Mouse (Mus musculus): ENCODE measurements around the gene Farp1.

Farp1 gene

DNA sequence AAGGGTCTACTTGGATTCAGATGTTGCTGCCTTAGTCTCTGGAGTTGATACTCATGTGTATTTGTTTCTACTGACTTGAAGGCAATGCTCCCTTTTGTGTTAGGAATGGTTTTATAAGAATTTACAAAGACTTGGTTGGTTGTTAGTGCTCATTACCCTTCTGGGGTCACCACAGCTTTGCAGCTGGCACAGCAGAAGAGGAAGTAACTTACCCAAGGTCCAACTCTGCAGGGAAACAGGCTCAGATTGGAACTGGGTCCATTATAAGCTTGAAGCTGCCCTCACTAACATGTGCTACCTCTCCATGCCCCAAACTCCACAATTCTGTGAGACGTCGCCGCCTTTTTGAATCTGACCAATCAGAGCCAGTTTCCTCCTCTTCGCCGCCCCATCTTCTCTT lies 22.8 kb downstream of the Farp1 start:
- no peak for DNase-seq (ENCODE audit: low read depth, low spot score)

DNA sequence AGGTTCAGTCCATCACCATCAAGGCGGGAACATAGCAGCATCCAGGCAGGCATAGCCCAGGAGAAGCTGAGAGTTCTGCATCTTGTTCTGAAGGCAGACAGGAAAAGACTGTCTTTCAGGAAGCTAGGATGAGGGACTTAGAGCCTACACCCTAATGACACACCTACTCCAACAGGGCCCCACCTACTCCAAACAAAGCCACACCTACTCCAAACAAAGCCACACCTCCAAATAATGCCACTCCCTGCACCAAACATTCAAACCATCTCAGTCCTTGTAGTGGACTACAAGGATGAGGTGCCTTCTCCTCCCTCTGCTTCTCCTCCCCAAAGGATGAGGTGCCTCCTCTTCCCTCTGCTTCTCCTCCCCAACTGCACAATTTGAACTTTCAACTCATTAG lies 23.5 kb downstream of the Farp1 start:
- no peak for DNase-seq (ENCODE audit: low read depth, low spot score)

DNA sequence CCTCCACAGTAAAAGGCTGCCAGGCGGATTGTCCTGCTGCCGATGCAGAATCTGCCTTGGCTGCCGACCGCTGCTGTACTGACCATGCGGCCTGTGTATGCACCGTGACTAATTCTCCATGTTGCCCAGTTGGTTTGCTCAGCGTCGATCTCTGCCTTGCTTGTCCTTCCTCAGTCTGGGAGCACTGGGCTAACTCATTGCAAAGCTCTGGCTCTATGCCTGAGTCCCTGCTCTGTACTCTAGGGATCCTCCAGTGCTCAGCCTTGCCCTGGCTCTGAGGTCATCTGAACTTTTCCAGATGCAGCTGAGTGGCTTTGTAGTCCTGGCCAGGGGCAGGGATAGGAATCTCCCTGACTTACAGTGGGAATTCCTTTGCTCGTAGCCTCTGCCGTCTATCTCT lies 24.3 kb downstream of the Farp1 start:
- no peak for DNase-seq (ENCODE audit: low read depth, low spot score)

DNA sequence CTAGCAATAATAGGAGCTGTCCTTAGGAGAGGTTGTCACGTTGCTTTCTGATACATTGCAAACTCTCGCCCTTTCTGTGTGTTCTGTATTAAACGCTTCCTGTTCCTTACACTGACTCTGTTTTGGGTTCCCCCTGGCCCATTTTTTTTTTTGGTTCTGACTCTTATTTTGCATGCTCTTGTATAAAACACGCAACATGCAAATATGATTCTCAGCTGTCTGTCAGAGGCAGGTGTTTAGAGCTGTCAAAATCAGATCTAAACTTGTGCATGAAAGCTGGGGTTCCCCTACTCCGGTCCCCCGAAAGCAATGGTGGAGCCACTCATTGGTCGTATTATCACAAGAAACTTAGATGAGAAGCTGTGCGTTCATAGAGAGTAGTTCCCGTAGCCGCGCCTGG lies 25.5 kb downstream of the Farp1 start:
- no peak for DNase-seq (ENCODE audit: low read depth, low spot score)

DNA sequence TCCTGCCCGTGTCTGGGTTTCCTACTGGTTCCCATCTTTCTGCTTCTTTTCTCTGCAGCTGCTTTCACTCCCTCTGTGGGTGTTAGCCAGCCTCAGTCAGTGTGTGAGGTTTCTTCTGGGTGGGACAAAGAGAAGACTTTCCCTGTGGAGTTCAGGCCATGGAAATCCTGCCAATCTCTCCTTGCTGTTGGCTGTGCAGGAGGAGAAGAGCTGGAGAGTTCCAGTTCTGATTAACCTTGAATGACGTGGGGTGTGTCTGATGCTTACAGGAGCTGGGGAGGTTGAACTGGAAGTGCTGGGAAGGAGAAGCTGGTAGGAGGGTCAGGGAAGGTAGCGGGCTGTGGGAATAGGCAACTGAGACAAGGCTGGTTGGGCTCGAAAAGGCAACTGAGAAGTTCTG lies 26.7 kb downstream of the Farp1 start:
- DNase-seq (ENCODE audit: low read depth, low spot score), result no peak

DNA sequence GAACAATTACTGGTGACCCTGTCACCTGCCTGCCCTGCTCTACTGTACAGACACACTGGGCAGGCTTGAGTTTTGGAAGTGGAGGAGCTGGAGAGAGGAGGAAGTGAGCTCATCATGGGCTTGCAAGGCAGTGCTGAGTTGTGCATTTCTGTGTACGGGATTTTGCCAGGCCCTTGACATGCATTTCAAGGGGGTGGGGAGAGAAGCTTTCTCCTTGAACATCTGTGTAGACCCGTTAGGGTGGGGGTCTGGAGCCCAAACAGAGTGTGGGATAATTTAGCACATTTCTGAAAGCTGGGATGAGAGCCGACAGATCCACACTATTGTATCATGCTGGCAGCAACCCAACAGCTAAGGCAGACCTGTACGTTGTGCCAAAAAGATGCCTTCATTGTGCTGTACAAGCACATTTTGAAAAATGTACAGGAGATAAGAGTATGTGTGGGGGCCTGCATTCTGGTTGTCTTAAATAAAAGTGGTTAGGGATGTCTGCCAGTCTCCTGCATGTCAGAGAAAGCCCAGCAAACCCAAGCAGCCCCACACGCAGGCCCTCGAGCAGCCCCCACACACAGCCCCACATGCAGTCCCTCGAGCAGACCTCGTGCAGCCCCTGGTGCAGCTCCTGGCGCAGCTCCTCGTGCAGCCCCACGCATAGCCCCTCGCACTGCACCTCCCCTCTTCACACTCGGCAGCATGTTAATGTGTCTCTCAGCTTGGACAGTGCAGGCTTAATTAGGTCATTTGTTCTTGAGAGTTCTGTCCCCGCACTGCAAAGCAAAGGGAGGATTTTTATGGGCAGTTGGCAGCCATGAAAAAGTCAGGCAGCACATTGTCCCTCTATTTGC lies 27.5 kb downstream of the Farp1 start:
- no peak for DNase-seq (ENCODE audit: low read depth, low spot score)

DNA sequence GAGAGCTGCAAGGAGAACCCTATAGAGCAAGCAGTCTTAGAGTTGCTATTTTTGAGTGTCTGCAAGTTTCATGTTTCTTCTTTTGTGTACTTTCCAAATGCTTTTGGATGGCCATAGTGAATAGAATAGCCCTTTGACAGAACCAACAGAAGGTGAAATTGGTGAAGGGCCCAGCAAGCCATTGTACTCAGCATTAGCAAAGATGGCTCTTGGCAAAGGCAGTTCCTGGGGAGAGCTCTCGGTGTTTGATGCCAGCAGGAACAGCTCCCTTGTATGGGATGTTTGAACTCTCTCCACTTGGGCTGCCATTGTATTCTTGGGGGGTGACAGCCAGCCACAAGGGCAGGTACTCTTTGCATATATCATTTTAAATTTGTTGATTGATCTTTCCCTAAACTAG lies 29.7 kb downstream of the Farp1 start:
- no peak for DNase-seq (ENCODE audit: low read depth, low spot score)

DNA sequence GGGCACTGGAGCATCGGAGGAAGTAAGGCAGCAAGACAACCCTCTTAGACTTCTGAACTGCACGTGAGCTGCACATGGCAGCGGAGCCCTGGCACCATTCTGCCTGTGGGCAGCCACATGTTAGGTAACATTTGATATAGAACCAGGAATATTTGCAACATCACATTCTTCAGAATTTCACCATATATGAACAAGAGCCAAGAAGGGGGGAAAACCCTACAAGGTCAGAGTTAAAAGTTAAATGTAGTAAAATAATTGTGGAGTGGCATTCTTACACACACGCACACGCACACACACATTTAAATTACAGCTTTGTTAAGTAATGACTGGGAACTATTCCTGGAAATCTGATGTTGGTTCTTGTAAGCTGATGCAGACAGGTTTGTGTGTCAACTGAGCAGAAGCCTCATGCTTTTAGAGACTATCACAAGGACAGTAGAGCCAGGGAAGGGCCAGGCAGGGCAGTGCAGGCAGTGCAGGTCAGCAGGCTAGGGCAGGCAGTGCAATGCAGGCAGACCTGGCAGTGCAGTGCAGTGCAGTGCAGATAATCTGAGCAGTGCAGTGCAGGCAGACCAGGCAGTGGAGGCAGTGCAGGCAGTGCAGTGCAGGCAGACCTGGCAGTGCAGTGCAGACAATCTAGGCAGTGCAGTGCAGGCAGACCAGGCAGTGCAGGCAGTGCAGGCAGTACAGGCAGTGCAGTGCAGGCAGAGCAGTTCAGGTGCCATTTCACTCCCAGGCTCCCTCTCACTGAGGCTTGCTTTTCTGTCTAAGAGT lies 38.3 kb downstream of the Farp1 start:
- no peak for DNase-seq (ENCODE audit: low read depth, low spot score)

DNA sequence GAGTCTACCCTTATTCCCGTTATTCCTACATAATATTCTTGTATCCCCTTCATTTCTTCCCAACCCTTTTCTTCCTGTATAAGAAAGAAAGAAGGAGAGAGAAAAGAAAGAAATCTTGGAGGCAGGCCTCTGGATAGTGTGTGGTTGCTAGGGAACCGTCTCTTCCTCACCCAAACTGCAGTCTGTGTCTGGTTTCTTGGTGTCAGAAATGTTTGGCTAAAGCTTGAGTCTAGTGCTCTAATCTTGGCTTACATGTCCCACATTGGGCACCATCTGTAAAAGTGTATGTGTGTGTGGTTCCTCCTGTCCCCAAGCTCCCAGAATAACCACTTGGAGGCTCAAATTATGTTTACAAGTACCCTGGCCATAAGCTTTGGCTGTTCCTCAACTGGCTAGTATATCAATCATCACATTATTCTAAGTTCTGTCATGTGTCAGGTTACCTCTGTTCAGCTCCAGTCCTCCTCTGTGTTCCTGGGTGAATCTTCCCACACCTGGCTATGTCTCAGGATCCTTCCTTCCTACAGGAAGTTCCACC lies 39.3 kb downstream of the Farp1 start:
- DNase-seq (ENCODE audit: low read depth, low spot score), result no peak

DNA sequence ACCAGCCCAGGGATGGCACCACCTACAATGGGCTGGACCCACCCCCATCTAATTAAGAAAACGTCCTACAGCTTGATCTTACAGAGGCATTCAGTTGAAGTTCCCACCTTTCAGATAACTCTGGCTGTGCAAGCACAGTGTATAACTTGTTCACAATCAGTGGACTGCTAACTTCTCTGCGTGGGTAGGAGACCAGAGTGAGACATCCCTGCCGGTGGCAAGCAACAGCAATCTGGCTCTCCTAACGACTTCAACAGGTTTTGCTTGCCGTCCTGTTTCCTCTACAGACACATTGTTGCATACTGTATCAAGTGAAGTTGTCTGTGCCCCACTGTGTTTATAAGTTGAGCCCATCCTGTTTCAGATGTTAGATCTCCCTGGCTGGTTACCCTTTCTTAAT lies 45.7 kb downstream of the Farp1 start:
- DNase-seq (ENCODE audit: low read depth, low spot score), result no peak

DNA sequence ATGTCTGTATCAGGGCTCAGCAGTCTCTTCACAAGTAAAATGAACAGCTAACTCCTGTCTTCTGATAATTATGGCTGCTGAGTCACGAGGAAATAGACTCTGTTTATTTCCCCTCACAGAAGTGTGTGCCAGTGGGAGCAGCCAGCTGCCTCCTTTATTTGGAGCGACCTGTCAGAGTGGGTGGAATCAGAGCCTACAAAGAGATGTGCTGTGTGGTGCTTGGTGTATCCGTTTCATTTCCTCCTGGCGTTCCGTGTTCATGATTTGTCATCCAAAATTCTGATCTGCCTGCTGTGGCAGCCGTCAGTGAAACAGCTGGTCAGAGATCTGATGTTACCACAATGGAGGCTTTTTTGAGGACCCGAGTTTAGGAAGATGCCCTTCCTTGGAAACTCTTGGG lies 47.3 kb downstream of the Farp1 start:
- DNase-seq (ENCODE audit: low read depth, low spot score), result no peak

DNA sequence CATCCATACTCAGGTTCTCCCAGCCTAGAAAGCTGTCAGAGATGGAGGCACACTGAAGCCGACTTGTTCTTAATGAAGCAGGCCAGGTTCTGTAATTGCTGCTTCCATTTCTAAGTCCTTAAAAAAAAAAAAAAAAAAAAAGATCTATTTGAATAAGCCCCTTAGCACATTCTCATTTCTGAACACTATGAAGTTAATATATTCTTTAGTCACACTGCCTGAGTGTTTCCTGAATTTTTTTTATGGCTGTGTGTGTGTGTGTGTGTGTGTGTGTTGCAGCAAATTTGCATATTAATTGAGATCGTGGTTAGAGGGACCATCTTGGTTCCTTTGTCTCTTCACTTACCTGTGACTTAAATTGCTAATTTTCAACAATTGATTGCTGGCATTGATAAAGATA lies 47.8 kb downstream of the Farp1 start:
- no peak for DNase-seq (ENCODE audit: low read depth, low spot score)

DNA sequence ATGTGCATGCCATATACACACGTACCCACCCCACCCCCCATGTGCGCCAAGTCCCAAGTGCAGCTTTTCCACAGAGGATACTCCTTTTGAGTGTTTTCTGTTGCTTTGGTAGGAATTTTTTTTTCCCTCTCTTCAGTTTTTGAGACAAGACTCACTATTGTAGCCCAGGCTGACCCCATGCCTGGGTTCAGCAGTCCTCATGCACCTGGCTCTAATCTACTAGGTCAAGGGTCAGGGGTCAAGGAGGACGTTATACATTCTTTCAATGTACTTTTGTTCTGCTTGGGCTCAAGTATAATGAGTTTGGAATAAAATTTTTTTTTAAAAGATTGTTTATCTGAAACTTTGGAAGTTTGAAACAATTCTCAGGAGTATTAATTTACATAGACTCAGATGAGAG lies 48.4 kb downstream of the Farp1 start:
- no peak for DNase-seq (ENCODE audit: low read depth, low spot score)

DNA sequence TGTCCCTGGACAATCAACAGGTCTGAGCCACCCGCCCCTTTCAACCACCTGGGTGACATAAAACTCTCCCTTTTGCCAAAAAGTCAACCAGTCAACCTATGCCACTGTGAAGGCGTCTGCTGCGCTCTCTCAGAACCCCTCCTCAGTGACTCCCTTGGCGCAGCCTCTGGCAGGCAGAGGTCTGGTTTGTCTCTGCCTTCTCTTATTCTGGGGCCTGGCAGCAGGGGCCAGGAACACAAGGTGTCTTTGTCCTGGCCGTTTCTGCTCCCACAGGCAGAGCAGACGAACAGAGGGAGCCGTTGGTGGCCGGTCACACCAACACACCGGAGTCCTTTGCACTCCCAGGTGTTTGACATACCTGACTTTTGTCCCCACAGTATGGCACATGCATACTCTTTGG lies 57.5 kb downstream of the Farp1 start:
- DNase-seq (ENCODE audit: low read depth, low spot score), result no peak

DNA sequence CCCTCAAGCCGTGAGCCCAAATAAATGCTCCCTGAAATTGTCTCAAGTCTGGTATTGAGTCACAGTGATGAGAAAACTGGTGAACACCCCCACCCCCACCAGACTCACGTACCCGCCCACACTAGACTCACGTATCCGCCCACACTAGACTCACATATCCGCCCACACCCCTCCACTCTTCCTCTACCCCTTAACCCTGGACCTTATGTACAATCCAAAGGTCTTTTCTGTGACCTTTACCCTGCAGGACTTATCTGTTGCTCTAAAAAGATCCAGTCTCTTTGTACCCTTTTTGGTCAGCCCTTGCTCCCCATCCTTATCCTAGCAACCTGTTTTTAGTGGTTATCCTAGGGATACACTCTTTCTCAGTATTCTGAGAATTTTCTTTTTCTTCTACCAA lies 58.9 kb downstream of the Farp1 start:
- DNase-seq (ENCODE audit: low read depth, low spot score), result no peak

DNA sequence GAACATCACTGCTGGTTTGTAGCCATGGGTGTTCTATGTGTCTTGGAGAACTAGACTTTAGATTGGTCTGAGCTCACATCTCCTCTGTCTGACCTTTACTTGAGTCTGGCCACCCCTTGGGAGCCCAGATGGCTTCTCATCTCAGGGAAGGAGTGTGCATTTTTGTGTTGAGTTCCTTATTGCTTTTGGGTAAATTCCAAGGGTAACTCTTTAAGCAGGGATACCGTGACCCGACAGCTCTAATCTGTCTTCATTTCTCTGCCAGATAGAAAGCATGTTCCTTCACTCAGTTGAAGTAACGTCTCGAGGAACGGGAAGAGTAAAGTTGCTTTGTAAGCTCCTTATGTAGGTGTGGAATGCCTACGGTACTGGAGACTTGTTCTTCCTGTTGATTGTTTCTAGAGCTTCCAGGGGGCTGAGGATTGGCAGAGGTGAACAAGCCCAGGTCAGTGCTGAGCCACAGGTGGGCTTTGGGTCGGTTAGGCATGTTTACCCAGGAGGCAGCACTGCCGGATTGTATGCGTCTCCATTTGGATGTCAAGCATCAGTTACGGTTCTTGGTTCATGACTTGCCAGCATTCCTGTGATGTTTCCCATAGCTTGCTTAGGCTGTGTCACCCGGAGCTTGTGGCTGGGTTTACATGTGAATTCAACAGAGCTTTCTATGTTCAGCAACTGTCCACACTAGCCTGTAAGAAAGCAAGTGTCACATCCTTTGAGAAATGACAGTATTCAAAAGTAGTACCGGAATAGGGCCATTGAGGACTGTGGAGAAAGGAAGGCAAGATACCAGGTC lies 62.8 kb downstream of the Farp1 start:
- no peak for DNase-seq (ENCODE audit: low read depth, low spot score)

DNA sequence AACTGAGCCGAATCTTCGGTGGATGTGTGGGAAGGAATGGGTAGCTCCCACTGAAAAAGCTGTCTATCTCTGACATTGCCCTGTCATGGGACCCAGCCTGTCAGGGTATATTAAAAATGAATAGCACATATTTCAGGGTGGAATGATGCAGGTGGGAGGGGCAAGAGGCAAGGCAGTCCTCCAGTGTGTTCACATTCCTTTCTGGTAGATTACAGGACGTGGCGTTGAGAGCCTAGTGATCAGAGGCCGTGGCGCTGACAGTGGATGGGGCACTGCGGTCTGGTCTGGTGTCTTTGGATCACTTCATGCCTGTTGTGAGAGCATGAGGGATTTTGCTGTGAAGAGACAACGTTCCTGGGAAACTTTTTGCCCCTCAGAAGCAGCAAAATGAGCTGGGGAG lies 64.1 kb downstream of the Farp1 start:
- no peak for DNase-seq (ENCODE audit: low read depth, low spot score)

DNA sequence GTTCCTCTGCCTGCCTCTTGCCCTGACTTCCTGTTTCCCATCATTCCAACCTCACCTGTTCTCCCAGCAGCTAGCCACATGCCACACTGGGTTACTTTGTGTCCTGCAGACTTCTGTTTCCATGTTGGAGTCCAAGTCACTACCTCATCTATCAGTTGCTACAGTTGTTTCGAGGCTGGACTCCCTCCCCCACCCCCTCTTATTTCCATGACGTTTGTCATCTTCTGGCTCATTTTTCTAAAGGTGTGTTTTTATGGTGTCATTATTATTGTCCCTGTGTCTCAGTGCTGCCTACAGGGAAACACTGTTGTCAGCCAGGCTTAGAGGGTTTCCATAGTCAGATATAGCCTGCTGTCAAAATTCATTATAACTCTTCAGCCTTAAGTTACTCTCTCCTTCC lies 64.9 kb downstream of the Farp1 start:
- DNase-seq (ENCODE audit: low read depth, low spot score), result no peak

DNA sequence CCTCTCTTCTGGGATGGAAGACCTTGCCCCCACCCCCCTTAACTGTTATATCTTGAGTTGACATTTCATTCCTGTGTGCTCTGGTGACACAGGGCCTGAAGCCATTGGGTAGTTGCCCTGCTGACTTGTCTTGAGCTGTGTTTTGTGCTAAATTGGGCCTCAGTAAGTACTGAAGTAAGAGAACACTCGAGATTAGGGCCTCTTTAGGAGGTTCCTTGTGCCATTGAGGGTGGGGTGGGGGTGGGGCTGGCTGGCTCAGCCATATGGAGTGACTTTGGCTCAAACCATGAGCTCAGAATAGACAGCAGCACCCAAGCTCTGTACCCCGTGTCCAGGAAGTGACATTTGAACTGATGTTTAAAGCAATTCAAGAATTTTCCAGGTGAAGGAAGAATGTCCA lies 65.8 kb downstream of the Farp1 start:
- DNase-seq (ENCODE audit: low read depth, low spot score), result no peak

DNA sequence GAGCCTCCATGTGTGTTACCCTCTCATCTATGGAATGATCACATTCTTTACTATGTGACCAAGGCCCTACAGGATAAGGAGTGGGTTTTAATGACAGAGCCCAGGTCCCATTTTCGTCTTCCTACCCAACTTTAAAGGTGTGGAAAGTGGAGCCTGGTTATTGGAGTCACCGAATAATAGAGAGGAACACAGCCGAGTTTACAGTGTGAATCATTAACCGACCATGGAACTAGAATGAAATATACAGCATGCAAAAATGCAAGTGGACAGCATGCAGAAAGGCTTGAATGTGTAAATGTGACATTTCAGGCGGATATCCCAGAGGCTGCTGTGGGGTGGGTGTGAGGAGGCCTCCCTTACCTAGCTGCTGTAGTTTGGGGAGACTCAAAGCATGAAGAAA lies 66.5 kb downstream of the Farp1 start:
- no peak for DNase-seq (ENCODE audit: low read depth, low spot score)

DNA sequence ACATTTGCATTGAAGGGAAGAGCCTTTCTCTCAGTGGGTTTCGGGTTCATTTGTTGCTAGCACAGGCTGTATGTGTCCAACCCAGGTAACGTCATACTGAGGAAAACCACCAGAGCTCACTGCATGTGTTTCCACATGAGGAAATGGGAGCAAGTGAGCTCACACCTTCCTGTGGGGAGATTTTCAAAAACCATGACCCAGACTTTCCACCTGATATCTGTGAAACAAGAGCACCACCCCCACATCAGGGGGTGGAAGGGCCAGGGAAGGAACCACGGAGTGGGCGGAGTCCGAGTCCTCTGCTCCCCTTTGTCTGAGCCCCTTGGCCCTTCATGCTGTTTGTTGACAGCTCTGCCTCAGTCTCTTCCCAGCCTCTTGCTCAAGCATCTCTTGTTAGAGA lies 67.6 kb downstream of the Farp1 start:
- no peak for DNase-seq (ENCODE audit: low read depth, low spot score)

DNA sequence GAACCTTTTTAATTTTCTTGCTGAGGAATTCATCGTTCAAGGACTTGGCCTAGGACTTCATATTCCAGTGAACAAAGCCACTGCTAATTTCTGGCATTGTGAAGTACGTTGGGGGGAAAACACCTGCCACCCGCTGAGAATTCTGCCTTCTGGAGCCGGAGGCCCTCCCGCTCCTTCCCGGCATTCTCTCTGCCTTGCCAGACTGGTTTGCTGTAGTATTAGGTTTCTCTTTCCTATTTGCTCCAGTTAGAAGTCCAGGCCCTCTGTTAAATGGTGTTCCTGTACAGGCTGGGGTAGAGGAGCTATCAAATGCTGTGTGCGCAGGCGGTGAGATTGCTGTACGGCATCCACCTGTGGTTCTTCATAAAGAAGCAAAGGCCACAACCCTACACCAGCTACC lies 68.5 kb downstream of the Farp1 start:
- DNase-seq (ENCODE audit: low read depth, low spot score), result no peak
